Mouse (Mus musculus): ENCODE data around the gene Josd2. TPM values are rescaled to one million over a fixed set of nuclear protein-coding genes. Genes with fewer than 3 reads are reported as not detected.
A peak's percentile ranks its signal among the peaks of the same experiment; 100 is the strongest.

Josd2 gene
- polyA plus RNA-seq, 1 experiment from 2014 or later: 76.0 TPM

- ATAC-seq: no peak
- WGBS: 65% methylated on average over 8 of the region's 8 CpGs
- H3K4me3 ChIP-seq (replicated peaks): no peak overlapping the region
Observed at GRCm38 (mm10) chr7:44437933-44438332, 29.8 kb upstream of the Josd2 start.

DNA sequence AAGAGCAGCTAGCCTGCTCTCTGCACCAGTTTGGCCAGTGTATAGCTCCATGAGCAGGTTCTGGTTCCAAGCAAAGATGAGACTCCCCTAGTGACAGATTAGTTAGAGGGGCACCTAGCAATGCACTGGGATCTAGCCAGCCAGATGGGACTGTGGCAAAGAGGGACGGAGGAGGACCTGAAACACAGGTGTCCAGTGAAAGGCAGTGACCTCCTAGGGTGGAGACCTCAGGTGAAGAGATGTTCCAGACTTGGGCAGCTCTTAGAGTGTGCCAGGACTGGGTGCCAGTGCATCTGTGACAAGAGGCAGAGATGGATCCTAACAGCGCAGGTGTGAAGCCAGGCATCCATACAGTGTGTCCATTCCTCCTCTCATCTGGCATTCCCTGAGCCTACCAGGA, 28.1 kb upstream of the Josd2 start:
- ATAC-seq: no peak
- 63% methylated on average over 2 of the region's 2 CpGs for WGBS

More at GRCm38 (mm10) chr7:44437933-44438332, 29.8 kb upstream of the Josd2 start:
- no peak overlapping the region for H3K4me2 ChIP-seq (replicated peaks)
- H3K27ac ChIP-seq: no peak overlapping the region
- no peaks in the 10 kb centered on the region for H3K36me3 ChIP-seq
- 0 out of 2 replicates have a peak, but pooled peaks cover 3% of the 10 kb centered on the region for H3K4me1 ChIP-seq (replicated peaks)
- H3K9ac ChIP-seq: no peak overlapping the region
- peaks cover 49% of the 10 kb centered on the region for H3K27me3 ChIP-seq (replicated peaks)
- H3K9me3 ChIP-seq: no peaks in the 10 kb centered on the region

GRCm38 (mm10) chr7:44440479-44440878, 27.3 kb upstream of the Josd2 start:
- H3K36me3 ChIP-seq: no peaks in the 10 kb centered on the region
- H3K9ac ChIP-seq: no peak overlapping the region
- no peaks in the 10 kb centered on the region for H3K9me3 ChIP-seq
- peaks cover 71% of the 10 kb centered on the region for H3K27me3 ChIP-seq (replicated peaks)
- no peak overlapping the region for H3K4me2 ChIP-seq (replicated peaks)
- H3K4me3 ChIP-seq (replicated peaks): no peak overlapping the region
- H3K27ac ChIP-seq: no peak overlapping the region
- ATAC-seq: no peak
- WGBS: 96% methylated on average over 1 of the region's 1 CpGs
- H3K4me1 ChIP-seq (replicated peaks): 0 out of 2 replicates have a peak, but pooled peaks cover 3% of the 10 kb centered on the region

More for the DNA sequence above, 28.1 kb upstream of the Josd2 start:
- no peaks in the 10 kb centered on the region for H3K9me3 ChIP-seq
- no peak overlapping the region for H3K27ac ChIP-seq
- H3K4me1 ChIP-seq (replicated peaks): 0 out of 2 replicates have a peak, but pooled peaks cover 3% of the 10 kb centered on the region
- H3K4me3 ChIP-seq (replicated peaks): no peak overlapping the region
- peaks cover 66% of the 10 kb centered on the region for H3K27me3 ChIP-seq (replicated peaks)
- no peaks in the 10 kb centered on the region for H3K36me3 ChIP-seq
- no peak overlapping the region for H3K4me2 ChIP-seq (replicated peaks)
- no peak overlapping the region for H3K9ac ChIP-seq

GRCm38 (mm10) chr7:44441180-44441579, 26.6 kb upstream of the Josd2 start:
- Histone ChIP-seq H3K4me2 (replicated peaks) (no peak overlapping the region), H3K4me1 (replicated peaks) (0 out of 2 replicates have a peak, but pooled peaks cover 3% of the 10 kb centered on the region), H3K27ac (no peak overlapping the region), H3K9ac (no peak overlapping the region), H3K4me3 (replicated peaks) (no peak overlapping the region), H3K9me3 (no peaks in the 10 kb centered on the region), H3K27me3 (replicated peaks) (peaks cover 76% of the 10 kb centered on the region), H3K36me3 (no peaks in the 10 kb centered on the region)
- ATAC-seq: no peak
- 0% methylated on average over 1 of the region's 1 CpGs for WGBS

DNA sequence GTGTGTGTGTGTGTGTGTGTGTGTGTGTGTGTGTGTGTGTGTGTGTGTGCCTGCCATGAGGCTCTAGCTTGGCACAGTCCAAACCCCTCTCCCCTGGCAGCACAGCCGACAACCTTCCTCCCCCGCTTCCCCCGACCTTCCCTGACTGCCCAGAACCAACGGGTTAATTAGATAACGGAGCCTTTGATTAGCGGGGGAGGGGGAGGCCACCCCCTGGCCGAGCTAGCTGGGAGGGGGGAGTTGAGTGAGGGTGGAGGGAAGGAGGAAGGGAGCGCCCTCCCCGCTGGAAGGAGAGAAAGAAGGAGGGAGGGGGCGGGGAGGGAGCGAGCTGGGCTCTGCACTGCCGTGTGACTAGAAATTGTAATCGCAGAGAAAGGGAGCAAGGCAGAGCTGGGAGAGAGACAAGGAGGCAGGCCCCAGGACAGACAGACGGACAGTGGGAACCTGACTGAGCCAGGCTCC, 26.1 kb upstream of the Josd2 start:
- ATAC-seq: peak; percentile 62
- peak overlapping the region; percentile 38 for H3K4me2 ChIP-seq (replicated peaks)
- no peaks in the 10 kb centered on the region for H3K9me3 ChIP-seq
- 0 out of 2 replicates have a peak, but pooled peaks cover 3% of the 10 kb centered on the region for H3K4me1 ChIP-seq (replicated peaks)
- H3K27me3 ChIP-seq (replicated peaks): peaks cover 81% of the 10 kb centered on the region
- 0% methylated on average over 14 of the region's 14 CpGs for WGBS
- H3K4me3 ChIP-seq (replicated peaks): peak overlapping the region; percentile 26
- H3K27ac ChIP-seq: peak overlapping the region; percentile 40; the same call in 1 of the 2 replicates
- no peaks in the 10 kb centered on the region for H3K36me3 ChIP-seq
- peak overlapping the region; percentile 23; the same call in 1 of the 2 replicates for H3K9ac ChIP-seq

GRCm38 (mm10) chr7:44442407-44442821, 25.4 kb upstream of the Josd2 start:
- no peaks in the 10 kb centered on the region for H3K36me3 ChIP-seq
- WGBS: under 1% methylated on average over 14 of the region's 14 CpGs
- 0 out of 2 replicates have a peak, but pooled peaks cover 3% of the 10 kb centered on the region for H3K4me1 ChIP-seq (replicated peaks)
- no peak for ATAC-seq
- peaks cover 86% of the 10 kb centered on the region for H3K27me3 ChIP-seq (replicated peaks)
- peak overlapping the region; percentile 40; the same call in 1 of the 2 replicates for H3K27ac ChIP-seq
- H3K4me3 ChIP-seq (replicated peaks): peak overlapping the region; percentile 26
- no peaks in the 10 kb centered on the region for H3K9me3 ChIP-seq
- H3K9ac ChIP-seq: peak overlapping the region; percentile 23; the same call in 1 of the 2 replicates
- peak overlapping the region; percentile 38 for H3K4me2 ChIP-seq (replicated peaks)

- H3K9me3 ChIP-seq: no peaks in the 10 kb centered on the region
- ATAC-seq: 0 out of 2 replicates have a peak, but pooled peaks have one; percentile 46
- H3K9ac ChIP-seq: no peak overlapping the region
- H3K36me3 ChIP-seq: no peaks in the 10 kb centered on the region
- peak overlapping the region; percentile 26; the same call in 1 of the 2 replicates for H3K4me3 ChIP-seq (replicated peaks)
- peak overlapping the region; percentile 38 for H3K4me2 ChIP-seq (replicated peaks)
- 0 out of 2 replicates have a peak, but pooled peaks cover 3% of the 10 kb centered on the region for H3K4me1 ChIP-seq (replicated peaks)
- peaks cover 84% of the 10 kb centered on the region for H3K27me3 ChIP-seq (replicated peaks)
- no peak overlapping the region for H3K27ac ChIP-seq
- WGBS: 5% methylated on average over 20 of the region's 20 CpGs
Observed at GRCm38 (mm10) chr7:44443268-44444173, 24.3 kb upstream of the Josd2 start.

DNA sequence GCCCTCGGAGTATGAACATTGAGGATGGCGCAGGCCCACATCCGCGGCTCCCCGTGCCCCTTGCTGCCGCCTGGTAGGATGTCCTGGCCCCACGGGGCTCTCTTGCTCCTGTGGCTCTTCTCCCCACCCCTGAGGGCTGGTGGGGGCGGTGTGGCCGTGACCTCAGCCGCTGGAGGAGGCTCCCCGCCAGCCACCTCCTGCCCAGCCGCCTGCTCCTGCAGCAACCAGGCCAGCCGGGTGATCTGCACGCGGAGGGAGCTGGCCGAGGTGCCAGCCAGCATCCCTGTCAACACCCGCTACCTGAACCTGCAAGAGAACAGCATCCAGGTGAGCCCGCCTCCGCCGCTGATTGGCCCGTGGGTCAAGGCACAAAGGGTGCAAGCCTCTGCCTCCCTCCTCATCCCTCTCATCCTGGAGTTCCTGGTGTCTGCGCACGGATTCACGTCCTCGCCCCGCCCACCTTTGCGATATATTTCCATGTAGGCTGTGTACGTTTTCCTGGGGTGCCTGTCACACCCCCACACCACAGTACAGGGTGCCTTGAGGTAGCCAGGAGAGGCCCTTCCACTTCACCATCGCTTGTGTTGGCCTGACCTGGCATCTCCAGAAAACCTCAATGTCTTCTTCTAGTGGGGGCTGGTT, 22.8 kb upstream of the Josd2 start:
- 11% methylated on average over 29 of the region's 29 CpGs for WGBS

GRCm38 (mm10) chr7:44445528-44445923, 22.3 kb upstream of the Josd2 start:
- Histone ChIP-seq H3K27ac (no peak overlapping the region), H3K36me3 (no peaks in the 10 kb centered on the region), H3K9ac (no peak overlapping the region), H3K9me3 (no peaks in the 10 kb centered on the region), H3K27me3 (replicated peaks) (peaks cover 71% of the 10 kb centered on the region), H3K4me1 (replicated peaks) (0 out of 2 replicates have a peak, but pooled peaks cover 3% of the 10 kb centered on the region), H3K4me2 (replicated peaks) (no peak overlapping the region), H3K4me3 (replicated peaks) (no peak overlapping the region)
- 13% methylated on average over 7 of the region's 7 CpGs for WGBS
- no peak for ATAC-seq

More for the DNA sequence above, 22.8 kb upstream of the Josd2 start:
- ATAC-seq: no peak
- Histone ChIP-seq H3K4me1 (replicated peaks) (0 out of 2 replicates have a peak, but pooled peaks cover 3% of the 10 kb centered on the region), H3K9me3 (no peaks in the 10 kb centered on the region), H3K4me2 (replicated peaks) (0 out of 2 replicates have a peak overlapping the region, but pooled peaks have one; percentile 0), H3K27ac (no peak overlapping the region), H3K27me3 (replicated peaks) (peaks cover 77% of the 10 kb centered on the region), H3K9ac (no peak overlapping the region), H3K4me3 (replicated peaks) (no peak overlapping the region), H3K36me3 (no peaks in the 10 kb centered on the region)

DNA sequence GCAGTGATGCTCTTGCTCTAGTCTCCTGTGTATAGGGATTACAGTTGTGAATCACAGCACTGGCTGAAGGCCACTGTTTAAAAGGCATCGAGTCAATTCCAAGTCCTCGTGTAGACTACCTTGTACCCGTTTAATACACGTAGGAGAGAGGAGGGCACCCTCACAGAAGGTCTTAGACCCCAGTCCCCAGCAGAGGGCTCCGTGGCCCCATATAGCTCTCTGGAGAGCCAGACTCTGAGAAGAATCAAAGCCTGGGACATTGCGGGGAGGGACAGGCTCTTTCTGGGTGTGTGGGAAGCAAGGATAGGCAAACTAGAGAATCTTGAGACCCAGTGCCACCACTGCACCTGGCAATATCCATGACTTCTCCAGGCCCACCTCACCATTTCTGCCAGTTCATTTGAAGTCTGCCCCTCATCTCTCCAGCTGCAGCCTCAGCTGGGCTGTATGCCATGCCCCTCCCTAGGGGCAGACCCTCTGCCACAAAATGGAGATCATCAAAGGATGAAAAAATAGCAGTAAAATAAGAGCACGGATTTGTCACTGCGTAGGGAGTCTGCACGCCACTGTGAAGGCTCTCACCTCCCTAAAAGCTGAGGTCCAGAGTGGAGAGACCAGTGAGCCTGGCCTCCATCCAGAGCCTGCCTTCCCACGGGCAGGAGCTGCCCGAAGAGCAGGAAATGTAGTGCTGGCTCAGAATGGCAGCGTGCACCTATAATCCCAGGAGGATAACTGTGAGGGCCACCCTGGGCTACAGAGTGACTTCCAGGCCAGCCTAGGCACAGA, 21.5 kb upstream of the Josd2 start:
- ATAC-seq: no peak
- Histone ChIP-seq H3K9ac (no peak overlapping the region), H3K4me3 (replicated peaks) (no peak overlapping the region), H3K27me3 (replicated peaks) (peaks cover 65% of the 10 kb centered on the region), H3K4me1 (replicated peaks) (0 out of 2 replicates have a peak, but pooled peaks cover 3% of the 10 kb centered on the region), H3K36me3 (no peaks in the 10 kb centered on the region), H3K27ac (no peak overlapping the region), H3K9me3 (no peaks in the 10 kb centered on the region), H3K4me2 (replicated peaks) (no peak overlapping the region)
- WGBS: 43% methylated on average over 12 of the region's 12 CpGs

DNA sequence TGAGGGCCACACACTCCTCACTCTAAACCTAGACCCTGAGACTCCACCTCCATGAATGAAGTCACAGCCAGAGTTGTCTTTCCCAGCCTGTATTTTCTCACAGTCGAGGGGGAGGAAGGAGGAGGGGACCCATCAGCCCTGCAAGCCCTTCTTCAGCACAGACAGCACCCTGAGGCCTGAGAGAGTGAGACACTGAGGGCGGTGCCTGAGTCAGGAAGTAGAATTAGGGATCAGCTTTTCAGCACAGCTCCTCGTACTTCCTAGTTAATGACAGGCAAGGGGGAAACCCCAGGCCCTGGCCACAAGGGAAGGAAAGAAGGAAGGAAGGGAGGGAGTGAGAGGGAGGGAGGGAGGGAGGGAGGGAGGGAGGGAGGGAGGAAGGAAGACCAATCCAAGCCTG, 14.5 kb upstream of the Josd2 start:
- Histone ChIP-seq H3K9me3 (no peaks in the 10 kb centered on the region), H3K4me1 (replicated peaks) (0 out of 2 replicates have a peak, but pooled peaks cover 2% of the 10 kb centered on the region), H3K4me3 (replicated peaks) (no peak overlapping the region), H3K9ac (no peak overlapping the region), H3K27ac (no peak overlapping the region), H3K4me2 (replicated peaks) (no peak overlapping the region), H3K27me3 (replicated peaks) (0 out of 2 replicates have a peak, but pooled peaks cover 2% of the 10 kb centered on the region), H3K36me3 (no peaks in the 10 kb centered on the region)
- WGBS: 3% methylated on average over 3 of the region's 3 CpGs
- 0 out of 2 replicates have a peak, but pooled peaks have one; percentile 28 for ATAC-seq

Data from intestine, embryonic 15.5 days (tissue).